28 mouse cellular contexts compared by ENCODE assay signal in genomic region chr12:59497434-59497833, GRCm38 (mm10).
"Had no signal": no experiment of that assay in that cellular context is flagged by ENCODE, and none has a peak within 500 bp of the region (broad histone marks: within the 10 kb centered on the region; RNA-seq: fewer than 3 reads in every experiment).

No protein-coding gene starts in this region.

- DNase-seq: cerebellum, adult 18-20 months; cerebellum, adult 2 months; cerebellum, adult 8-10 months; cerebellum, adult 9-10 months; cerebellum, adult 9-11 months; cerebellum, postnatal 10 days; cerebellum, postnatal 14 days; cerebellum, postnatal 25 days; cerebellum, postnatal 36 days; embryo, embryonic 11 days; forebrain, postnatal 0 days; gastrocnemius, adult 2 months; gastrocnemius, postnatal 10 days; gastrocnemius, postnatal 14 days; gastrocnemius, postnatal 25 days; gastrocnemius, postnatal 36 days; heart, adult 11 months had no signal

- H3K9me3 ChIP-seq: embryonic facial prominence, embryonic 10.5 days; embryonic facial prominence, embryonic 12.5 days; embryonic facial prominence, embryonic 13.5 days; embryonic facial prominence, embryonic 15.5 days; forebrain, embryonic 10.5 days; forebrain, embryonic 12.5 days; forebrain, embryonic 13.5 days; forebrain, embryonic 15.5 days had no signal

- H3K27me3 ChIP-seq: embryonic facial prominence, embryonic 12.5 days; embryonic facial prominence, embryonic 13.5 days; embryonic facial prominence, embryonic 15.5 days; forebrain, embryonic 12.5 days; forebrain, embryonic 13.5 days; forebrain, embryonic 15.5 days had no signal

- H3K4me1 ChIP-seq: embryonic facial prominence, embryonic 10.5 days; embryonic facial prominence, embryonic 12.5 days; embryonic facial prominence, embryonic 13.5 days; embryonic facial prominence, embryonic 15.5 days; forebrain, embryonic 10.5 days; forebrain, embryonic 12.5 days; forebrain, embryonic 13.5 days; forebrain, embryonic 15.5 days had no signal

- ATAC-seq: forebrain, embryonic 13.5 days; forebrain, embryonic 14.5 days; forebrain, embryonic 15.5 days; forebrain, embryonic 16.5 days; forebrain, postnatal 0 days had no signal

- H3K36me3 ChIP-seq: embryonic facial prominence, embryonic 10.5 days; embryonic facial prominence, embryonic 12.5 days; embryonic facial prominence, embryonic 13.5 days; embryonic facial prominence, embryonic 15.5 days; forebrain, embryonic 10.5 days; forebrain, embryonic 12.5 days; forebrain, embryonic 15.5 days had no signal

- H3K27ac ChIP-seq: embryonic facial prominence, embryonic 10.5 days; embryonic facial prominence, embryonic 12.5 days; embryonic facial prominence, embryonic 13.5 days; embryonic facial prominence, embryonic 15.5 days; forebrain, embryonic 10.5 days; forebrain, embryonic 12.5 days; forebrain, embryonic 13.5 days; forebrain, embryonic 15.5 days; gastrocnemius, adult 2 months had no signal

- H3K9ac ChIP-seq: embryonic facial prominence, embryonic 12.5 days; embryonic facial prominence, embryonic 13.5 days; embryonic facial prominence, embryonic 15.5 days; forebrain, embryonic 12.5 days; forebrain, embryonic 13.5 days; forebrain, embryonic 15.5 days; forebrain, postnatal 0 days had no signal

- H3K4me2 ChIP-seq: embryonic facial prominence, embryonic 12.5 days; embryonic facial prominence, embryonic 13.5 days; embryonic facial prominence, embryonic 15.5 days; forebrain, embryonic 12.5 days; forebrain, embryonic 13.5 days; forebrain, embryonic 15.5 days had no signal

- H3K4me3 ChIP-seq: embryonic facial prominence, embryonic 10.5 days; embryonic facial prominence, embryonic 12.5 days; embryonic facial prominence, embryonic 13.5 days; embryonic facial prominence, embryonic 15.5 days; erythroblast, embryonic 14.5 days; forebrain, embryonic 10.5 days; forebrain, embryonic 12.5 days; forebrain, embryonic 13.5 days; forebrain, embryonic 15.5 days; gastrocnemius, adult 2 months had no signal
